Mouse (Mus musculus) MEL (cell line): ENCODE data around the gene Fam110a. TPM values are rescaled to one million over a fixed set of nuclear protein-coding genes. Genes with fewer than 3 reads are reported as not detected.

Experiments used
- DNase-seq: peaks from one replicate; pipeline ENCODE4 v3.0.0; 2011; ENCODE audit warnings: low read depth, low spot score
- H3K27ac ChIP-seq: 2 replicates; pipeline ENCODE4 v1.5.1; 2012; ENCODE audit warnings: low read depth, mild to moderate bottlenecking, control low read depth, low read length, moderate library complexity; ENCODE audit not compliant: control insufficient read depth
- H3K27me3 ChIP-seq, 2 experiments: fragments of 150-350 bp in 1 of 2; sonication (generic) in 1 of 2; 2 replicates each; pipeline ENCODE4 v1.6.1; 2012; ENCODE audit warnings: low read length in 2 of 2, mild to moderate bottlenecking in 2 of 2, improper control_type of control experiment in 1 of 2, moderate library complexity in 1 of 2; ENCODE audit not compliant: insufficient read depth in 2 of 2, control insufficient read depth in 1 of 2
- H3K36me3 ChIP-seq, 2 experiments: 2 replicates each; pipeline ENCODE4 v1.6.1; 2012 to 2014; ENCODE audit warnings: low read length in 2 of 2, improper control_type of control experiment in 1 of 2, inconsistent platforms in 1 of 2, mild to moderate bottlenecking in 1 of 2; ENCODE audit not compliant: insufficient read depth in 2 of 2, control insufficient read depth in 1 of 2
- H3K4me1 ChIP-seq, 2 experiments: fragments of 150-350 bp in 1 of 2; sonication (generic) in 1 of 2; 2 replicates each; pipeline ENCODE4 v1.6.1; 2012; ENCODE audit warnings: low read length in 2 of 2, improper control_type of control experiment in 1 of 2, mild to moderate bottlenecking in 1 of 2; ENCODE audit not compliant: insufficient read depth in 2 of 2, control insufficient read depth in 1 of 2
- H3K4me3 ChIP-seq, 2 experiments: fragments of 150-350 bp in 1 of 2; sonication (generic) in 1 of 2; 2 replicates each; pipeline ENCODE4 v1.5.1; 2012; ENCODE audit warnings: low read depth in 2 of 2, low read length in 2 of 2, mild to moderate bottlenecking in 2 of 2, moderate library complexity in 2 of 2, control low read depth in 1 of 2, improper control_type of control experiment in 1 of 2; ENCODE audit not compliant: control insufficient read depth in 1 of 2, insufficient read depth in 1 of 2
- H3K79me2 ChIP-seq: 2 replicates; pipeline ENCODE4 v1.6.1; 2012; ENCODE audit warnings: mild to moderate bottlenecking, low read length, moderate library complexity; ENCODE audit not compliant: control insufficient read depth, poor library complexity, insufficient read depth
- H3K9ac ChIP-seq: 2 replicates; pipeline ENCODE4 v1.6.1; 2012; ENCODE audit warnings: low read depth, mild to moderate bottlenecking, control low read depth, low read length, moderate library complexity; ENCODE audit not compliant: control insufficient read depth, poor library complexity, severe bottlenecking
- H3K9me3 ChIP-seq: fragments of 150-350 bp; sonication (generic); replicated peaks from 2 replicates; pipeline ENCODE4 v1.6.1; 2012; ENCODE audit warnings: mild to moderate bottlenecking, low read length, improper control_type of control experiment, moderate library complexity; ENCODE audit not compliant: insufficient read depth
- BHLHE40 ChIP-seq: IDR thresholded peaks from 2 replicates; pipeline ENCODE4 v1.6.1; 2012; ENCODE audit warnings: low read depth, mild to moderate bottlenecking, inconsistent platforms, low read length, improper control_type of control experiment, borderline replicate concordance
- CTCF ChIP-seq, 3 experiments: IDR thresholded peaks in 2 of 3; conservative IDR thresholded peaks in 1 of 3; 2 replicates each; pipeline ENCODE4 v1.5.1; 2011 to 2012; ENCODE audit warnings: low read length in 3 of 3, low read depth in 2 of 3, mild to moderate bottlenecking in 2 of 3, improper control_type of control experiment in 1 of 3, inconsistent platforms in 1 of 3, mixed read lengths in 1 of 3, moderate library complexity in 1 of 3; ENCODE audit not compliant: control insufficient read depth in 1 of 3, insufficient read depth in 1 of 3, poor library complexity in 1 of 3, severe bottlenecking in 1 of 3
- E2F4 ChIP-seq: IDR thresholded peaks from 2 replicates; pipeline ENCODE4 v1.6.1; 2011; ENCODE audit warnings: low read depth, low read length, improper control_type of control experiment, borderline replicate concordance
- ELF1 ChIP-seq: IDR thresholded peaks from 2 replicates; pipeline ENCODE4 v1.6.1; 2014; ENCODE audit warnings: low read depth, mild to moderate bottlenecking, inconsistent platforms, low read length, improper control_type of control experiment, moderate library complexity
- EP300 ChIP-seq, 2 experiments: IDR thresholded peaks; 2 replicates each; pipeline ENCODE4 v1.6.1; 2011; ENCODE audit warnings: improper control_type of control experiment in 2 of 2, low read length in 2 of 2, low read depth in 1 of 2, mild to moderate bottlenecking in 1 of 2
- GATA1 ChIP-seq: IDR thresholded peaks from 2 replicates; pipeline ENCODE4 v1.6.1; 2011; ENCODE audit warnings: low read depth, low read length, improper control_type of control experiment
- JUND ChIP-seq: IDR thresholded peaks from 2 replicates; pipeline ENCODE4 v1.6.1; 2011; ENCODE audit warnings: low read depth, mild to moderate bottlenecking, improper control_type of control experiment, low read length
- MAX ChIP-seq: IDR thresholded peaks from 2 replicates; pipeline ENCODE4 v1.6.1; 2011; ENCODE audit warnings: low read length, improper control_type of control experiment
- MAZ ChIP-seq: IDR thresholded peaks from 2 replicates; pipeline ENCODE4 v1.6.1; 2012; ENCODE audit warnings: low read depth, mild to moderate bottlenecking, inconsistent platforms, low read length, improper control_type of control experiment
- POLR2A ChIP-seq, 2 experiments: IDR thresholded peaks; 2 replicates each; pipeline ENCODE4 v1.6.1; 2011 to 2012; ENCODE audit warnings: low read length in 2 of 2, mild to moderate bottlenecking in 2 of 2, control low read depth in 1 of 2, improper control_type of control experiment in 1 of 2, low read depth in 1 of 2, moderate library complexity in 1 of 2; ENCODE audit not compliant: control insufficient read depth in 1 of 2, insufficient read depth in 1 of 2, poor library complexity in 1 of 2
- POLR2AphosphoS2 ChIP-seq: IDR thresholded peaks from 2 replicates; pipeline ENCODE4 v1.6.1; 2011; ENCODE audit warnings: low read length, improper control_type of control experiment
- RAD21 ChIP-seq: IDR thresholded peaks from 2 replicates; pipeline ENCODE4 v1.6.1; 2011; ENCODE audit warnings: mild to moderate bottlenecking, low read depth, low read length, improper control_type of control experiment
- RCOR1 ChIP-seq: IDR thresholded peaks from 2 replicates; pipeline ENCODE4 v1.6.1; 2012; ENCODE audit warnings: low read depth, mild to moderate bottlenecking, inconsistent platforms, low read length, improper control_type of control experiment
- TAL1 ChIP-seq: IDR thresholded peaks from 2 replicates; pipeline ENCODE4 v1.6.1; 2012; ENCODE audit warnings: mild to moderate bottlenecking, inconsistent platforms, low read length, moderate library complexity, mixed read lengths
- TBP ChIP-seq: IDR thresholded peaks from 2 replicates; pipeline ENCODE4 v1.8.0; 2011; ENCODE audit warnings: low read depth, low read length, improper control_type of control experiment
- TCF12 ChIP-seq: IDR thresholded peaks from 2 replicates; pipeline ENCODE4 v1.6.1; 2014; ENCODE audit warnings: low read depth, mild to moderate bottlenecking, inconsistent platforms, low read length, improper control_type of control experiment, moderate library complexity
- USF2 ChIP-seq, 2 experiments: IDR thresholded peaks; 2 replicates each; pipeline ENCODE4 v1.6.1; 2011 to 2012; ENCODE audit warnings: improper control_type of control experiment in 2 of 2, low read length in 2 of 2, borderline replicate concordance in 1 of 2, inconsistent platforms in 1 of 2, low read depth in 1 of 2, mild to moderate bottlenecking in 1 of 2; ENCODE audit not compliant: insufficient read depth in 1 of 2
- ZKSCAN1 ChIP-seq: IDR thresholded peaks from 2 replicates; pipeline ENCODE4 v1.6.1; 2012; ENCODE audit warnings: low read depth, mild to moderate bottlenecking, inconsistent platforms, low read length, improper control_type of control experiment, moderate library complexity
- ZMIZ1 ChIP-seq: IDR thresholded peaks from 2 replicates; pipeline ENCODE4 v1.6.1; 2012; ENCODE audit warnings: low read depth, mild to moderate bottlenecking, inconsistent platforms, low read length, improper control_type of control experiment, moderate library complexity
- polyA plus RNA-seq, 2 experiments: library from polyadenylated mRNA; stranded (reverse) in 1 of 2; unstranded in 1 of 2; fragments of >175 nt in 1 of 2; fragments of >200 nt in 1 of 2; gene quantifications; 2 replicates each; pipeline versions ENCODE4 v1.2.1 to v1.2.4; 2012; ENCODE audit warnings: low replicate concordance in 2 of 2, low read depth in 1 of 2; ENCODE audit not compliant: insufficient read length in 2 of 2, insufficient read depth in 1 of 2, missing spikeins in 1 of 2
- total RNA-seq: library from RNA; depleted of rRNA; stranded (reverse); fragments of 300-350 nt; gene quantifications from 2 replicates; pipeline ENCODE4 v1.2.3, GENCODE M21; 2012

Fam110a gene
- total and polyA plus RNA-seq, 3 experiments, result 5.7 to 10.8 TPM; not detected in 1

- no peaks in the 10 kb centered on the region for H3K79me2 ChIP-seq
- no peaks in the 10 kb centered on the region for H3K27me3 ChIP-seq
- DNase-seq, result no peak
- H3K9me3 ChIP-seq, result no peaks in the 10 kb centered on the region
- H3K27ac ChIP-seq, result no peak overlapping the region
- H3K4me3 ChIP-seq, result no peak overlapping the region
- peaks cover 0 to 30% of the 10 kb centered on the region in 2 experiments; a peak in 2 of 4 replicates for H3K36me3 ChIP-seq
- peaks cover 46 to 59% of the 10 kb centered on the region in 2 experiments for H3K4me1 ChIP-seq
- no peak overlapping the region for H3K9ac ChIP-seq
- TF ChIP-seq JUND (no peak), ZMIZ1 (no peak), GATA1 (no peak), POLR2A (IDR thresholded peaks at IDR 0.05; ENCODE audit: control insufficient read depth in 1 of 2, insufficient read depth in 1 of 2, low read depth in 1 of 2, low read length in 2 of 2, poor library complexity in 1 of 2) (no peak), RAD21 (no peak), CTCF (IDR thresholded peaks at IDR 0.05 in 2 of 3, conservative IDR thresholded peaks at IDR 0.05 in 1 of 3; ENCODE audit: control insufficient read depth in 1 of 3, insufficient read depth in 1 of 3, low read depth in 2 of 3, low read length in 3 of 3, poor library complexity in 1 of 3, severe bottlenecking in 1 of 3) (no peak)
These were observed 19.8 kb upstream of the Fam110a start for GRCm38 (mm10) chr2:151999669-152000290.

GRCm38 (mm10) chr2:151998932-151999331 lies 18.9 kb upstream of the Fam110a start:
- Histone ChIP-seq H3K4me1 (peaks cover 46 to 59% of the 10 kb centered on the region in 2 experiments), H3K4me3 (0 out of 4 replicates have a peak overlapping the region, but pooled peaks of 1 of the 2 experiments have one; percentile 21), H3K36me3 (peaks cover 0 to 30% of the 10 kb centered on the region in 2 experiments; a peak in 2 of 4 replicates), H3K9ac (peak overlapping the region; percentile 24), H3K79me2 (no peaks in the 10 kb centered on the region), H3K9me3 (no peaks in the 10 kb centered on the region), H3K27me3 (no peaks in the 10 kb centered on the region), H3K27ac (peak overlapping the region; percentile 44)
- peak; percentile 56 for DNase-seq
- no peak for TF ChIP-seq ZKSCAN1
- TF ChIP-seq ELF1, result no peak
- no peak for TF ChIP-seq USF2 (IDR thresholded peaks at IDR 0.05; ENCODE audit: borderline replicate concordance in 1 of 2, insufficient read depth in 1 of 2, low read depth in 1 of 2, low read length in 2 of 2)
- TF ChIP-seq POLR2AphosphoS2, result no peak
- no peak for TF ChIP-seq E2F4
- peak; percentile 12; the same call in 1 of the 2 replicates for TF ChIP-seq RCOR1
- TF ChIP-seq BHLHE40, result 0 out of 2 replicates have a peak, but pooled peaks have one; percentile 14
- 0 out of 2 replicates have a peak, but pooled peaks have one; percentile 4 for TF ChIP-seq TAL1
- TF ChIP-seq GATA1, result peak; percentile 63; the same call in 1 of the 2 replicates
- TF ChIP-seq EP300 (IDR thresholded peaks at IDR 0.05; ENCODE audit: low read depth in 1 of 2, low read length in 2 of 2), result peak; percentile 23 to 48; a peak in 3 of 4 replicates
- no peak for TF ChIP-seq RAD21
- TF ChIP-seq MAX, result no peak
- no peak for TF ChIP-seq JUND
- 0 out of 2 replicates have a peak, but pooled peaks have one; percentile 18 for TF ChIP-seq TBP
- 0 out of 2 replicates have a peak, but pooled peaks have one; percentile 58 for TF ChIP-seq MAZ
- TF ChIP-seq TCF12, result peak; percentile 44; the same call in 1 of the 2 replicates
- TF ChIP-seq, all 39 proteins: peak for 8
